Mouse (Mus musculus) ES-E14 (cell line): ENCODE results near the gene Cmbl.

Source experiments
- CHD2 ChIP-seq: IDR thresholded peaks from 2 replicates; pipeline ENCODE4 v1.6.1; 2014; ENCODE audit warnings: mild to moderate bottlenecking, low read depth, low read length, inconsistent platforms
- MAFK ChIP-seq: IDR thresholded peaks from 2 replicates; pipeline ENCODE4 v1.6.1; 2014; ENCODE audit warnings: mild to moderate bottlenecking, low read depth, low read length, inconsistent platforms; ENCODE audit not compliant: insufficient read depth

GRCm38 (mm10) chr15:31628180-31628579 is 63.0 kb downstream of the Cmbl start:
- no peak for TF ChIP-seq CHD2
- no peak for TF ChIP-seq MAFK
